Mouse (Mus musculus): Measurements from ENCODE around the gene Cox7b.
"Not testable (repeated sequence)": the region's sequence is repeated elsewhere in the genome, so short reads cannot be mapped to it uniquely, and the experiment has no call there.

The Cox7b gene

GRCm38 (mm10) chrX:106015571-106016322 lies at the start of gene Cox7b:
Gene Cox7b (plus strand): TSS chrX:106015700.
- DNase-seq (ENCODE audit: low spot score) = peak; percentile 93

- no peak for DNase-seq (ENCODE audit: low spot score)
Measured at GRCm38 (mm10) chrX:106001605-106002004, 13.9 kb upstream of the Cox7b start.

GRCm38 (mm10) chrX:106010762-106011161 lies 4.7 kb upstream of the Cox7b start:
- no peak for DNase-seq (ENCODE audit: low spot score)

- peak; percentile 91 for DNase-seq (ENCODE audit: low spot score)
Measured at GRCm38 (mm10) chrX:106011465-106012159, 3.9 kb upstream of the Cox7b start, which contains the start of gene Magt1. Gene Magt1 (minus strand): TSS chrX:106011906.

- no peak for DNase-seq (ENCODE audit: low spot score)
Measured at GRCm38 (mm10) chrX:106012559-106012958, 2.9 kb upstream of the Cox7b start.

- DNase-seq (ENCODE audit: low spot score) = peak; percentile 68
Measured at GRCm38 (mm10) chrX:106013217-106013616, 2.3 kb upstream of the Cox7b start.

GRCm38 (mm10) chrX:106014741-106015377 lies 641 bp upstream of the Cox7b start:
- DNase-seq (ENCODE audit: low spot score) = not testable (repeated sequence)

GRCm38 (mm10) chrX:106017102-106017501 lies 1.6 kb downstream of the Cox7b start:
- DNase-seq (ENCODE audit: low spot score) = no peak

- no peak for DNase-seq (ENCODE audit: low spot score)
Measured at GRCm38 (mm10) chrX:106017516-106017915, 2.0 kb downstream of the Cox7b start.

GRCm38 (mm10) chrX:106026418-106027342 lies 11.2 kb downstream of the Cox7b start, which contains the start of gene Atp7a:
Gene Atp7a (plus strand): TSS chrX:106027276.
- peak; percentile 94 for DNase-seq (ENCODE audit: low spot score)

GRCm38 (mm10) chrX:106027343-106027674 lies 11.8 kb downstream of the Cox7b start:
- DNase-seq (ENCODE audit: low spot score) = no peak

GRCm38 (mm10) chrX:106030176-106030575 lies 14.7 kb downstream of the Cox7b start:
- DNase-seq (ENCODE audit: low spot score) = no peak

- no peak for DNase-seq (ENCODE audit: low spot score)
Measured at GRCm38 (mm10) chrX:106031124-106031523, 15.6 kb downstream of the Cox7b start.

GRCm38 (mm10) chrX:106035727-106036126 lies 20.2 kb downstream of the Cox7b start:
- no peak for DNase-seq (ENCODE audit: low spot score)

- DNase-seq (ENCODE audit: low spot score) = no peak
Measured at GRCm38 (mm10) chrX:106037185-106037752, 21.8 kb downstream of the Cox7b start.

GRCm38 (mm10) chrX:106043863-106044617 lies 28.5 kb downstream of the Cox7b start:
- no peak for DNase-seq (ENCODE audit: low spot score)

- peak; percentile 62 for DNase-seq (ENCODE audit: low spot score)
Measured at GRCm38 (mm10) chrX:106045455-106045854, 30.0 kb downstream of the Cox7b start.

- DNase-seq (ENCODE audit: low spot score) = no peak
Measured at GRCm38 (mm10) chrX:106045928-106046327, 30.4 kb downstream of the Cox7b start.

- peak; percentile 15 for DNase-seq (ENCODE audit: low spot score)
Measured at GRCm38 (mm10) chrX:106048191-106048590, 32.7 kb downstream of the Cox7b start.
